Mouse (Mus musculus) erythroblast, embryonic 14.5 days (primary cell): ENCODE data around the gene Lrrc71.

Experiments
- GATA1 ChIP-seq: IDR thresholded peaks from 2 replicates; pipeline ENCODE4 v1.6.1; 2012; ENCODE audit warnings: low read length, inconsistent platforms, mixed read lengths
- TAL1 ChIP-seq: IDR thresholded peaks from 3 replicates; pipeline ENCODE4 v1.6.1; 2012; ENCODE audit warnings: low read length, inconsistent platforms, mixed read lengths

- TF ChIP-seq TAL1, result no peak
- TF ChIP-seq GATA1, result no peak
These were observed 46.5 kb upstream of the Lrrc71 start, which contains the start of gene Ntrk1 for GRCm38 (mm10) chr3:87794922-87795325.
